ENCODE assay signal across 20 mouse cellular contexts in genomic region chr14:54354406-54354805, GRCm38 (mm10). TPM values are rescaled to one million over a fixed set of nuclear protein-coding genes. Genes with fewer than 3 reads are reported as not detected.
DNase-seq lines count a peak whose midpoint lies in the region; ATAC-seq and TF ChIP-seq lines count a peak whose summit lies in the region.
"Had no signal": no experiment of that assay in that cellular context is flagged by ENCODE, and none has a peak within 500 bp of the region (broad histone marks: within the 10 kb centered on the region; RNA-seq: fewer than 3 reads in every experiment).

No protein-coding gene starts in this region.

- ATAC-seq in CD4-positive, CD25-positive, alpha-beta regulatory T cell, adult 4 months = no peak
- no peak for ATAC-seq in lung, embryonic 14.5 days (ENCODE audit: insufficient read depth)
- no peak for ATAC-seq in G1E (ENCODE audit: extremely low read depth, insufficient number of reproducible peaks, low FRiP score, poor library complexity, severe bottlenecking)
- ATAC-seq: forebrain, embryonic 13.5 days; hindbrain, embryonic 16.5 days had no signal

- no peak overlapping the region for H3K27ac ChIP-seq in lung, embryonic 14.5 days (ENCODE audit: low read depth)
- H3K27ac ChIP-seq: forebrain, embryonic 13.5 days; lung, embryonic 15.5 days; stomach, embryonic 15.5 days had no signal

- H3K9ac ChIP-seq in lung, embryonic 14.5 days = no peak overlapping the region
- H3K9ac ChIP-seq: forebrain, embryonic 13.5 days; lung, embryonic 15.5 days; stomach, embryonic 15.5 days had no signal

- no peak overlapping the region for H3K4me3 ChIP-seq in lung, embryonic 14.5 days (ENCODE audit: low read depth, low read length)
- H3K4me3 ChIP-seq in G1E (ENCODE audit: low read depth, low read length) = no peak overlapping the region
- H3K4me3 ChIP-seq: forebrain, embryonic 13.5 days; lung, embryonic 15.5 days; stomach, embryonic 15.5 days had no signal

- peak; percentile 35 for DNase-seq in CD4-positive, CD25-positive, alpha-beta regulatory T cell, adult 2 months (ENCODE audit: low read depth, low spot score)
- DNase-seq in lung, embryonic 14.5 days = no peak
- DNase-seq in lung, postnatal 14 days = no peak
- DNase-seq in G1E (ENCODE audit: low spot score) = no peak
- peak; percentile 40 for DNase-seq in induced T-regulatory cell, adult 2 months (ENCODE audit: low read depth)
- no peak for DNase-seq in adrenal gland, postnatal 14 days
- no peak for DNase-seq in layer of hippocampus, postnatal 25 days (ENCODE audit: extremely low spot score in 1 of 2, low spot score in 1 of 2)
- DNase-seq: adrenal gland, adult 2 months; cerebellum, adult 18-20 months; cerebellum, postnatal 36 days; heart, postnatal 36 days; kidney, adult 9 months; right cerebral cortex, postnatal 4 days; thymus, postnatal 14 days had no signal

- H3K36me3 ChIP-seq in lung, embryonic 14.5 days (ENCODE audit: insufficient read depth) = no peaks in the 10 kb centered on the region
- H3K36me3 ChIP-seq in G1E (replicated peaks) = no peaks in the 10 kb centered on the region
- H3K36me3 ChIP-seq: lung, embryonic 15.5 days; stomach, embryonic 15.5 days had no signal

- no peaks in the 10 kb centered on the region for H3K4me1 ChIP-seq in lung, embryonic 14.5 days (ENCODE audit: insufficient read depth)
- H3K4me1 ChIP-seq in G1E (ENCODE audit: insufficient read depth, low read depth, low read length) = no peaks in the 10 kb centered on the region
- H3K4me1 ChIP-seq: forebrain, embryonic 13.5 days; lung, embryonic 15.5 days; stomach, embryonic 15.5 days had no signal

- H3K4me2 ChIP-seq in lung, embryonic 14.5 days = no peak overlapping the region
- H3K4me2 ChIP-seq: forebrain, embryonic 13.5 days; heart, embryonic 11.5 days; lung, embryonic 15.5 days; stomach, embryonic 15.5 days had no signal

- peak; percentile 41 for TF ChIP-seq CTCF in lung, embryonic 14.5 days (IDR thresholded peaks at IDR 0.05; ENCODE audit: low read depth)
- TF ChIP-seq CTCF in G1E (IDR thresholded peaks at IDR 0.05; ENCODE audit: low read depth, low read length) = 0 out of 2 replicates have a peak, but pooled peaks have one; percentile 15

- H3K27me3 ChIP-seq in lung, embryonic 14.5 days (ENCODE audit: insufficient read depth, low read length) = no peaks in the 10 kb centered on the region
- peaks cover 4% of the 10 kb centered on the region for H3K27me3 ChIP-seq in G1E (ENCODE audit: insufficient read depth, low read length)
- H3K27me3 ChIP-seq: forebrain, embryonic 13.5 days; lung, embryonic 15.5 days; stomach, embryonic 15.5 days had no signal

- no peaks in the 10 kb centered on the region for H3K9me3 ChIP-seq in lung, embryonic 14.5 days (ENCODE audit: low read depth, low read length)
- peaks cover 5% of the 10 kb centered on the region for H3K9me3 ChIP-seq in G1E (replicated peaks)
- H3K9me3 ChIP-seq: forebrain, embryonic 13.5 days; lung, embryonic 15.5 days; stomach, embryonic 15.5 days had no signal

- 43% methylated on average over 1 of the region's 1 CpGs for WGBS in lung, embryonic 14.5 days

RNA-seq across cellular contexts. Expression of gene Oxa1l, which starts 6.2 kb away (rescaled TPM):
- 10 to 100 TPM; 77.4 to 80.4 TPM for polyA plus RNA-seq in CD4-positive, CD25-positive, alpha-beta regulatory T cell, adult 4 months (2017; shearing (Covaris generic))
- 51.2 and 53.5 TPM in 2 replicates for polyA plus RNA-seq in lung, embryonic 14.5 days (2014; fragmentation: Nextera tagmentation; extraction: Ambion mirVana)
- total RNA-seq in G1E (2014; fragmentation: Nextera tagmentation) (72.2 and 76.0 TPM in 2 replicates), G1E (2017) (34.2 and 35.9 TPM in 2 replicates)
- polyA plus RNA-seq in G1E (2012) = 134 and 196 TPM in 2 replicates
- total RNA-seq in adrenal gland, postnatal 14 days (2021) = 126 and 161 TPM in 2 replicates
- 10 to 100 TPM; 50.1 to 57.6 TPM for total RNA-seq in layer of hippocampus, postnatal 25 days (2021)

Comparison
In these comparisons a context has a peak if more than half of its experiments do, and no peak if none do; other contexts are left out.
1. DNase-seq: peak in CD4-positive, CD25-positive, alpha-beta regulatory T cell, adult 2 months (single experiment) and induced T-regulatory cell, adult 2 months (single experiment); none in lung, embryonic 14.5 days (single experiment), lung, postnatal 14 days (single experiment), G1E (single experiment), adrenal gland, postnatal 14 days (single experiment) and layer of hippocampus, postnatal 25 days (0 of 2).